Mouse (Mus musculus): Measurements from ENCODE around the gene Dusp19. TPM values are rescaled to one million over a fixed set of nuclear protein-coding genes. Genes with fewer than 3 reads are reported as not detected.

The Dusp19 gene
- total RNA-seq (2021): 10 to 100 TPM; 22.7 to 27.1 TPM

GRCm38 (mm10) chr2:80616854-80617737, at the start of gene Dusp19, which contains the start of gene Nup35:
Gene Dusp19, plus strand, starts transcription at chr2:80617045.
Gene Nup35, plus strand, starts transcription at chr2:80617236.
- intact Hi-C loops (cut with DNase I): loop anchor here (1.0 to 2.0 kb wide), 2 partner anchors 21 to 36 kb away; partner anchors contain the start of gene Nckap1
- peak; percentile 97 for DNase-seq (ENCODE audit: low spot score in 2 of 2)

GRCm38 (mm10) chr2:80567411-80567810, 49.4 kb upstream of the Dusp19 start:
- intact Hi-C loops (cut with DNase I): no loop called here
- no peak for DNase-seq (ENCODE audit: low spot score in 2 of 2)

- intact Hi-C loops (cut with DNase I): no loop called here
- DNase-seq (ENCODE audit: low spot score in 2 of 2): peak in 1 of 2 experiments; percentile 45
Observed at GRCm38 (mm10) chr2:80570656-80571055, 46.2 kb upstream of the Dusp19 start.

- intact Hi-C loops (cut with DNase I): no loop called here
- no peak for DNase-seq (ENCODE audit: low spot score in 2 of 2)
Observed at GRCm38 (mm10) chr2:80577286-80577685, 39.6 kb upstream of the Dusp19 start.

GRCm38 (mm10) chr2:80579253-80579891, 37.5 kb upstream of the Dusp19 start:
- intact Hi-C loops (cut with DNase I): no loop called here
- no peak for DNase-seq (ENCODE audit: low spot score in 2 of 2)

- intact Hi-C loops (cut with DNase I): loop anchor here (2.0 kb wide), 3 partner anchors 14 to 58 kb away; partner anchors contain the start of genes Dusp19 and Nup35
- DNase-seq (ENCODE audit: low spot score in 2 of 2): peak; percentile 37 to 54
Observed at GRCm38 (mm10) chr2:80580311-80580961, 36.4 kb upstream of the Dusp19 start.

GRCm38 (mm10) chr2:80581043-80581711, 35.7 kb upstream of the Dusp19 start, which contains the start of gene Nckap1:
Gene Nckap1, minus strand, starts transcription at chr2:80581380.
- intact Hi-C loops (cut with DNase I): loop anchor here (2.0 kb wide), 3 partner anchors 14 to 58 kb away; partner anchors contain the start of genes Dusp19 and Nup35
- DNase-seq (ENCODE audit: low spot score in 2 of 2): peak; percentile 86 to 90

GRCm38 (mm10) chr2:80582356-80582755, 34.5 kb upstream of the Dusp19 start:
- intact Hi-C loops (cut with DNase I): no loop called here
- DNase-seq (ENCODE audit: low spot score in 2 of 2): no peak

- intact Hi-C loops (cut with DNase I): loop anchor here (2.0 kb wide), 1 partner anchor 14 kb away; the partner anchor contains the start of gene Nckap1
- peak; percentile 58 to 87 for DNase-seq (ENCODE audit: low spot score in 2 of 2)
Observed at GRCm38 (mm10) chr2:80594215-80594918, 22.5 kb upstream of the Dusp19 start.

- DNase-seq (ENCODE audit: low spot score in 2 of 2): peak; percentile 25 to 54
- intact Hi-C loops (cut with DNase I): no loop called here
Observed at GRCm38 (mm10) chr2:80596960-80597359, 19.9 kb upstream of the Dusp19 start.

- intact Hi-C loops (cut with DNase I): no loop called here
- peak in 1 of 2 experiments; percentile 41 for DNase-seq (ENCODE audit: low spot score in 2 of 2)
Observed at GRCm38 (mm10) chr2:80599850-80600249, 17.0 kb upstream of the Dusp19 start.

GRCm38 (mm10) chr2:80600611-80601010, 16.2 kb upstream of the Dusp19 start:
- DNase-seq (ENCODE audit: low spot score in 2 of 2): no peak
- intact Hi-C loops (cut with DNase I): no loop called here

- no peak for DNase-seq (ENCODE audit: low spot score in 2 of 2)
- intact Hi-C loops (cut with DNase I): no loop called here
Observed at GRCm38 (mm10) chr2:80602756-80603155, 14.1 kb upstream of the Dusp19 start.

- intact Hi-C loops (cut with DNase I): no loop called here
- DNase-seq (ENCODE audit: low spot score in 2 of 2): peak in 1 of 2 experiments; percentile 51
Observed at GRCm38 (mm10) chr2:80603771-80604426, 12.9 kb upstream of the Dusp19 start.

- intact Hi-C loops (cut with DNase I): no loop called here
- DNase-seq (ENCODE audit: low spot score in 2 of 2): no peak
Observed at GRCm38 (mm10) chr2:80612286-80612685, 4.6 kb upstream of the Dusp19 start.

- no peak for DNase-seq (ENCODE audit: low spot score in 2 of 2)
Observed at GRCm38 (mm10) chr2:80612796-80613195, 4.0 kb upstream of the Dusp19 start.

GRCm38 (mm10) chr2:80618991-80619390, 2.1 kb downstream of the Dusp19 start:
- intact Hi-C loops (cut with DNase I): no loop called here
- DNase-seq (ENCODE audit: low spot score in 2 of 2): no peak

More at GRCm38 (mm10) chr2:80612796-80613195, 4.0 kb upstream of the Dusp19 start:
- intact Hi-C loops (cut with DNase I): no loop called here

- intact Hi-C loops (cut with DNase I): no loop called here
- DNase-seq (ENCODE audit: low spot score in 2 of 2): peak in 1 of 2 experiments; percentile 54
Observed at GRCm38 (mm10) chr2:80621921-80622320, 5.1 kb downstream of the Dusp19 start.
